Mouse (Mus musculus): ENCODE measurements around the gene Pnpo.
A peak's percentile ranks its signal among the peaks of the same experiment; 100 is the strongest.

Pnpo gene

GRCm38 (mm10) chr11:96935872-96936650 is 7.7 kb downstream of the Pnpo start:
- no peak for DNase-seq

- peak; percentile 15 for DNase-seq
Measured at GRCm38 (mm10) chr11:96934921-96935356, 8.8 kb downstream of the Pnpo start.

- no peak for DNase-seq
Measured at GRCm38 (mm10) chr11:96933562-96934276, 10.1 kb downstream of the Pnpo start.

GRCm38 (mm10) chr11:96931327-96932062 is 12.3 kb downstream of the Pnpo start:
- no peak for DNase-seq

- DNase-seq = no peak
Measured at GRCm38 (mm10) chr11:96929766-96930331, 13.9 kb downstream of the Pnpo start.

GRCm38 (mm10) chr11:96929096-96929765 is 14.6 kb downstream of the Pnpo start:
- no peak for DNase-seq

GRCm38 (mm10) chr11:96928691-96929090 is 15.1 kb downstream of the Pnpo start:
- no peak for DNase-seq

GRCm38 (mm10) chr11:96928088-96928487 is 15.7 kb downstream of the Pnpo start, which contains the start of gene Prr15l:
Gene Prr15l (plus strand): TSS chr11:96928104.
- no peak for DNase-seq

GRCm38 (mm10) chr11:96926587-96926986 is 17.2 kb downstream of the Pnpo start:
- DNase-seq = no peak

- no peak for DNase-seq
Measured at GRCm38 (mm10) chr11:96925469-96926148, 18.2 kb downstream of the Pnpo start.

- DNase-seq = no peak
Measured at GRCm38 (mm10) chr11:96924861-96925260, 18.9 kb downstream of the Pnpo start.

- DNase-seq = no peak
Measured at GRCm38 (mm10) chr11:96919003-96919402, 24.8 kb downstream of the Pnpo start.

- peak; percentile 43 for DNase-seq
Measured at GRCm38 (mm10) chr11:96917415-96917814, 26.4 kb downstream of the Pnpo start.

- DNase-seq = no peak
Measured at GRCm38 (mm10) chr11:96916885-96917396, 26.8 kb downstream of the Pnpo start.

- peak; percentile 100 for DNase-seq
Measured at GRCm38 (mm10) chr11:96916044-96916884, 27.5 kb downstream of the Pnpo start, which contains the start of gene Cdk5rap3. Gene Cdk5rap3 (minus strand): TSS chr11:96916496.

GRCm38 (mm10) chr11:96912682-96913081 is 31.1 kb downstream of the Pnpo start:
- DNase-seq = no peak

GRCm38 (mm10) chr11:96910003-96910402 is 33.8 kb downstream of the Pnpo start:
- peak; percentile 89 for DNase-seq

- DNase-seq = no peak
Measured at GRCm38 (mm10) chr11:96908594-96908993, 35.2 kb downstream of the Pnpo start.

- DNase-seq = peak; percentile 20
Measured at GRCm38 (mm10) chr11:96906431-96907161, 37.2 kb downstream of the Pnpo start.
